Mouse (Mus musculus) olfactory bulb, adult 2 months (tissue): ENCODE data around the gene Atp5d. TPM values are rescaled to one million over a fixed set of nuclear protein-coding genes. Genes with fewer than 3 reads are reported as not detected.
A peak's percentile ranks its signal among the peaks of the same experiment; 100 is the strongest.

Experiments
- H3K27ac ChIP-seq: fragments of 200-500 bp; 2 replicates; pipeline ENCODE4 v1.5.1; 2012; ENCODE audit warnings: low read depth, low read length; ENCODE audit not compliant: insufficient read depth
- H3K4me1 ChIP-seq: fragments of 200-500 bp; 2 replicates; pipeline ENCODE4 v1.6.1; 2012; ENCODE audit warnings: low read length; ENCODE audit not compliant: control insufficient read depth, insufficient read depth
- H3K4me3 ChIP-seq: fragments of 200-500 bp; 2 replicates; pipeline ENCODE4 v1.5.1; 2012; ENCODE audit warnings: mild to moderate bottlenecking, low read depth, low read length, moderate library complexity; ENCODE audit not compliant: insufficient read depth
- CTCF ChIP-seq: fragments of 200-500 bp; IDR thresholded peaks from 2 replicates; pipeline ENCODE4 v1.5.1; 2012; ENCODE audit warnings: low read depth, mild to moderate bottlenecking, low read length, moderate library complexity; ENCODE audit not compliant: insufficient read depth
- POLR2A ChIP-seq: fragments of 200-500 bp; IDR thresholded peaks from 2 replicates; pipeline ENCODE4 v1.6.1; 2012; ENCODE audit warnings: mild to moderate bottlenecking, low read depth, low read length, moderate library complexity; ENCODE audit not compliant: insufficient read depth
- WGBS: fragments of 180-500 bp; shearing (Covaris S2); methylation state at CpG from one replicate; pipeline ENCODE4 v1.1.7; 2018; 5-methylcytosine and 5-hydroxymethylcytosine counted together
- polyA plus RNA-seq: library from polyadenylated mRNA; stranded (reverse); fragments of >200 nt; gene quantifications from 2 replicates; pipeline ENCODE4 v1.2.4, GENCODE M21; 2012; ENCODE audit warnings: low replicate concordance; ENCODE audit not compliant: missing spikeins, insufficient read depth, insufficient read length

Gene Atp5d
- polyA plus RNA-seq, 1 experiment: not detected

DNA sequence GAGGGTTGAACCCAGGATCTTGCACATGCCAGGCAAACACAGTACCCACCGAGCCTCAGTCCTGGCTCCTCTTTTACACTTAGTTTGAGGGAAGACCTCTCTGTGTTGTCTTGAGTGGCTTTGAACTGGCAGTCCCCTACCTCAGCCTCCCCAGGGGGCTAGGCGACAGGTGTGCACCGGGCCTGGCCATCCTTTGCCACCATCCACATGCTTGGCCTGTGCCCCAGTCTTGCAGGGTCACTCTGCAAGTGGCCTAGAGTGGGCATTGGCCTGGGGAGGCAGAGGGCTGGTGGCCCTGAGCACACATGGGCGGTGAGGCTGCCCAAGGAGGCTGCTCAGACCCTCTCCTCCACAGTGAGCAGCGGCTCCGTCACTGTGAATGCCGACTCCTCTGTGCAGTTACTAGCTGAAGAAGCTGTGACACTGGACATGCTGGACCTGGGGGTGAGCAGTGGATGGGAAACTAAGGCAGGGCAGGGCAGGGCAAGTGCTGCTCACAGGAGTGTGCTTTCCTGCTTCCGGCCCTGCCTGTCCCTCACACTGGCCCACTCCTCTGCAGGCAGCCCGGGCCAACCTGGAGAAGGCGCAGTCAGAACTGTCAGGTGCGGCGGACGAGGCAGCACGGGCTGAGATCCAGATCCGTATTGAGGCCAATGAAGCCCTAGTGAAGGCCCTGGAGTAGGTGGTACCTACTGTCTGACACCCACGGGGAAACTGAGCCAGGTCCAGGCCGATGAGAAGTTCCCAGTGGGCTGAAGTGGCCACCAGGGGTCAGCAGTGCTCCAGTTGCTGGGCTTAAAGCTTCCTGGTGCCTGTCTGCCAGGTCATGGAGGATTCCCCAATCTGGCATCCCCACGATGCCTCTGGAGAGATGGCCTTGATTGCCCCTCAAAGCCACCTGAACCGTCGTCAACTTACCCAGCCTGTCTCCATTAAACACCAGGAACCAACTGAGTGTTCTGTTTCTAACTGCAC is 6.7 kb downstream of the Atp5d start:
- no peak for TF ChIP-seq POLR2A
- peak; percentile 79 for TF ChIP-seq CTCF
- no peak overlapping the region for H3K4me3 ChIP-seq
- 63% methylated on average over 20 of the region's 20 CpGs for WGBS

GRCm38 (mm10) chr10:80145896-80146295 is 7.5 kb downstream of the Atp5d start:
- H3K4me3 ChIP-seq: no peak overlapping the region
- no peak overlapping the region for H3K27ac ChIP-seq
- 62% methylated on average over 6 of the region's 6 CpGs for WGBS
- TF ChIP-seq POLR2A (no peak), CTCF (no peak)
- peaks cover 47% of the 10 kb centered on the region for H3K4me1 ChIP-seq

More for the DNA sequence above, 6.7 kb downstream of the Atp5d start:
- peaks cover 49% of the 10 kb centered on the region for H3K4me1 ChIP-seq
- H3K27ac ChIP-seq: no peak overlapping the region

DNA sequence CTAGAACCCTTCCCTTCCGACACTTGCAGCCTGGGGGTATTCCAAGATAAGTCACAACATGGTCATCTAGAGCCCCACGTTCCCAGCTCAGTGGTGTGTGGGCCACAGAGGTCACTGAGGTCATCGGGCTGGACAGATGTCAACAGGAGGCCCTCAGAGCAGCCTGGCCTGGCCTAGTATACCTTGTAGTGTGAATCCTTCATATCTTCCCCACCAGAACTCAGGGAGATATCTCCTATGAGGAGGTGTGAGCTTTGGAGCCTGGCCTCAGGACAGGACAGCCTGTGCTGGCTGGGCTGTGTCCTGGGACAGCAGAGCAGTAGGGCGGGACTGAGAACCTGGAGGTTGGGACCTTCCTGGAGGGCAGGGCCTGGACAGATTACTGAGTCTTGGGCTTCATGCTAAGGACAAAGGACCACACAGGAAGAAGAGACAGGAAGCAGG is 8.2 kb downstream of the Atp5d start:
- Histone ChIP-seq H3K4me3 (no peak overlapping the region), H3K4me1 (peaks cover 48% of the 10 kb centered on the region), H3K27ac (no peak overlapping the region)
- WGBS: 83% methylated on average over 4 of the region's 4 CpGs
- TF ChIP-seq CTCF: no peak
- TF ChIP-seq POLR2A: no peak

GRCm38 (mm10) chr10:80147146-80147718 is 8.8 kb downstream of the Atp5d start:
- Histone ChIP-seq H3K27ac (peak overlapping the region; percentile 90), H3K4me3 (no peak overlapping the region), H3K4me1 (peaks cover 54% of the 10 kb centered on the region)
- WGBS: 59% methylated on average over 5 of the region's 5 CpGs
- TF ChIP-seq CTCF (no peak), POLR2A (no peak)

- WGBS: under 1% methylated on average over 42 of the region's 42 CpGs
- Histone ChIP-seq H3K4me3 (peak within 1 kb of the TSS; percentile 66), H3K27ac (peak within 1 kb of the TSS; percentile 96), H3K4me1 (peaks cover 61% of the 10 kb centered on the region)
- no peak for TF ChIP-seq CTCF
- peak; percentile 58; the same call in 1 of the 2 replicates for TF ChIP-seq POLR2A
Measured at GRCm38 (mm10) chr10:80147719-80148601, 9.5 kb downstream of the Atp5d start, which contains the start of gene Midn. Midn (plus strand) TSS chr10:80148272.

- TF ChIP-seq POLR2A (no peak; the same call in 1 of the 2 replicates), CTCF (peak; percentile 68; the same call in 1 of the 2 replicates)
- H3K4me3 ChIP-seq: peak overlapping the region; percentile 66
- WGBS: under 1% methylated on average over 57 of the region's 57 CpGs
- H3K27ac ChIP-seq: peak overlapping the region; percentile 96
- peaks cover 66% of the 10 kb centered on the region for H3K4me1 ChIP-seq
Measured at GRCm38 (mm10) chr10:80148610-80149290, 10.3 kb downstream of the Atp5d start.

GRCm38 (mm10) chr10:80149291-80150225 is 11.1 kb downstream of the Atp5d start:
- under 1% methylated on average over 88 of the region's 88 CpGs for WGBS
- no peak for TF ChIP-seq CTCF
- TF ChIP-seq POLR2A: peak; percentile 68
- peak overlapping the region; percentile 87 for H3K4me3 ChIP-seq

More at GRCm38 (mm10) chr10:80149291-80150225, 11.1 kb downstream of the Atp5d start:
- Histone ChIP-seq H3K27ac (peak overlapping the region; percentile 96), H3K4me1 (peaks cover 60% of the 10 kb centered on the region)
